Mouse (Mus musculus) heart, adult 2 months (tissue): ENCODE results near the gene Dgkq.

Experiments
- CTCF ChIP-seq: fragments of 200-600 bp; IDR thresholded peaks from 2 replicates; pipeline ENCODE4 v1.8.1; 2022; ENCODE audit warnings: antibody characterized with exemption, mild to moderate bottlenecking, moderate library complexity
- EP300 ChIP-seq: fragments of 200-500 bp; IDR thresholded peaks from 2 replicates; pipeline ENCODE4 v1.6.1; 2011; ENCODE audit warnings: low read depth, low read length, control low read depth; ENCODE audit not compliant: insufficient read depth
- POLR2A ChIP-seq: fragments of 200-500 bp; IDR thresholded peaks from 2 replicates; pipeline ENCODE4 v1.6.1; 2011; ENCODE audit warnings: mild to moderate bottlenecking, low read depth, low read length, control low read depth; ENCODE audit not compliant: insufficient read depth

GRCm38 (mm10) chr5:108636172-108636571 lies 33.3 kb downstream of the Dgkq start:
- TF ChIP-seq CTCF (no peak), POLR2A (no peak), EP300 (no peak)
